Mouse (Mus musculus): ENCODE results near the gene Klc1.

DNA sequence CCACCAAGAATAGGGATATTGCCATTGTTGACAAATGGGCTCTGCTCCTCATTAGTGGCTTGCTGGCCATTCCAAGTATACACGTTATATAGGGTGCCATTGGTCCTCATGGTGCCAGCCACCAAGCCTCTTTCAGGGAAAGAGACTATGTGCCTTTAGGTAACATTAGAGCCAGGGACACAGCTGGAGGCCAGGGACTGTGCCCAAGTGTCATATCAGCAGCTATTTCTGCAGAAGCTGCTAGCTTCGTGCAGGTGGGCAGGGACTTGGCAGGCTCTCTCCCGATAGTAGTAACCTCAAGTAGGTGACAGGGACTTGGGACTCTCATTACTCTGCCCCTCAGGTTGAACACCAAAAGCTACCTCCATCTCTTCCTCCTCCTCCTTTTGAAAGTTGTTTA is 23.7 kb upstream of the Klc1 start:
- TF ChIP-seq POLR2A (IDR thresholded peaks at IDR 0.05; ENCODE audit: insufficient read length, low read depth) (no peak), MAX (IDR thresholded peaks at IDR 0.05; ENCODE audit: low read depth) (no peak), USF1 (IDR thresholded peaks at IDR 0.05; ENCODE audit: low read depth) (no peak), TCF12 (IDR thresholded peaks at IDR 0.05; ENCODE audit: insufficient read depth, poor library complexity, severe bottlenecking) (no peak), CEBPB (IDR thresholded peaks at IDR 0.05; ENCODE audit: insufficient read depth, poor library complexity, severe bottlenecking) (no peak), POLR2AphosphoS2 (IDR thresholded peaks at IDR 0.05; ENCODE audit: insufficient read length, low read depth) (no peak), E2F4 (IDR thresholded peaks at IDR 0.05; ENCODE audit: insufficient read depth) (no peak), REST (IDR thresholded peaks at IDR 0.05; ENCODE audit: insufficient read depth, insufficient read length) (no peak)

Data from myocyte (in vitro differentiated cells).